Mouse (Mus musculus): Measurements from ENCODE around the gene Gjb5.
A peak's percentile ranks its signal among the peaks of the same experiment; 100 is the strongest.

The Gjb5 gene

GRCm38 (mm10) chr4:127345000-127345399 is 13.0 kb downstream of the Gjb5 start:
- no peak for DNase-seq

GRCm38 (mm10) chr4:127341372-127341771 is 16.6 kb downstream of the Gjb5 start:
- no peak for DNase-seq

- no peak for DNase-seq
These were observed 20.3 kb downstream of the Gjb5 start for GRCm38 (mm10) chr4:127337668-127338067.

- no peak for DNase-seq
These were observed 23.0 kb downstream of the Gjb5 start for GRCm38 (mm10) chr4:127334870-127335504.

- DNase-seq, result no peak
These were observed 26.8 kb downstream of the Gjb5 start for GRCm38 (mm10) chr4:127331171-127331570.

GRCm38 (mm10) chr4:127330181-127331100 is 27.5 kb downstream of the Gjb5 start, which contains the start of gene Gjb3:
TSS of gene Gjb3 (minus strand) at chr4:127330844.
- peak; percentile 18 for DNase-seq

- no peak for DNase-seq
These were observed 28.2 kb downstream of the Gjb5 start for GRCm38 (mm10) chr4:127329751-127330150.

- no peak for DNase-seq
These were observed 28.9 kb downstream of the Gjb5 start for GRCm38 (mm10) chr4:127329046-127329445.

- no peak for DNase-seq
These were observed 29.6 kb downstream of the Gjb5 start for GRCm38 (mm10) chr4:127328378-127328777.

- no peak for DNase-seq
These were observed 30.2 kb downstream of the Gjb5 start for GRCm38 (mm10) chr4:127327749-127328148.

GRCm38 (mm10) chr4:127327258-127327657 is 30.7 kb downstream of the Gjb5 start:
- DNase-seq, result no peak

GRCm38 (mm10) chr4:127325276-127325675 is 32.7 kb downstream of the Gjb5 start:
- no peak for DNase-seq

GRCm38 (mm10) chr4:127324759-127325158 is 33.2 kb downstream of the Gjb5 start:
- DNase-seq, result peak; percentile 69

GRCm38 (mm10) chr4:127324296-127324695 is 33.7 kb downstream of the Gjb5 start:
- no peak for DNase-seq

- DNase-seq, result no peak
These were observed 34.3 kb downstream of the Gjb5 start for GRCm38 (mm10) chr4:127323651-127324050.

GRCm38 (mm10) chr4:127319613-127320012 is 38.4 kb downstream of the Gjb5 start:
- DNase-seq, result no peak

- DNase-seq, result no peak
These were observed 40.8 kb downstream of the Gjb5 start for GRCm38 (mm10) chr4:127317143-127317542.

GRCm38 (mm10) chr4:127315753-127316152 is 42.2 kb downstream of the Gjb5 start:
- DNase-seq, result no peak

GRCm38 (mm10) chr4:127314585-127314984 is 43.4 kb downstream of the Gjb5 start:
- DNase-seq, result no peak

- peak; percentile 62 for DNase-seq
These were observed 44.1 kb downstream of the Gjb5 start, which contains the start of gene Gja4 for GRCm38 (mm10) chr4:127313861-127314260. TSS of gene Gja4 (minus strand) at chr4:127314039.

GRCm38 (mm10) chr4:127312349-127312748 is 45.6 kb downstream of the Gjb5 start:
- no peak for DNase-seq

GRCm38 (mm10) chr4:127311561-127311960 is 46.4 kb downstream of the Gjb5 start:
- no peak for DNase-seq

- no peak for DNase-seq
These were observed 51.1 kb downstream of the Gjb5 start for GRCm38 (mm10) chr4:127306915-127307314.
